Mouse (Mus musculus): Measurements from ENCODE around the gene 1110017D15Rik.
A peak's percentile ranks its signal among the peaks of the same experiment; 100 is the strongest.
"Not testable (repeated sequence)": the region's sequence is repeated elsewhere in the genome, so short reads cannot be mapped to it uniquely, and the experiment has no call there.

The 1110017D15Rik gene

GRCm38 (mm10) chr4:41480254-41480653 lies 36.9 kb downstream of the 1110017D15Rik start:
- peak; percentile 41; the same call in 1 of the 2 replicates for ATAC-seq (ENCODE audit: low TSS enrichment)

GRCm38 (mm10) chr4:41479456-41479804 lies 37.7 kb downstream of the 1110017D15Rik start:
- ATAC-seq (ENCODE audit: low TSS enrichment) = 0 out of 2 replicates have a peak, but pooled peaks have one; percentile 27

DNA sequence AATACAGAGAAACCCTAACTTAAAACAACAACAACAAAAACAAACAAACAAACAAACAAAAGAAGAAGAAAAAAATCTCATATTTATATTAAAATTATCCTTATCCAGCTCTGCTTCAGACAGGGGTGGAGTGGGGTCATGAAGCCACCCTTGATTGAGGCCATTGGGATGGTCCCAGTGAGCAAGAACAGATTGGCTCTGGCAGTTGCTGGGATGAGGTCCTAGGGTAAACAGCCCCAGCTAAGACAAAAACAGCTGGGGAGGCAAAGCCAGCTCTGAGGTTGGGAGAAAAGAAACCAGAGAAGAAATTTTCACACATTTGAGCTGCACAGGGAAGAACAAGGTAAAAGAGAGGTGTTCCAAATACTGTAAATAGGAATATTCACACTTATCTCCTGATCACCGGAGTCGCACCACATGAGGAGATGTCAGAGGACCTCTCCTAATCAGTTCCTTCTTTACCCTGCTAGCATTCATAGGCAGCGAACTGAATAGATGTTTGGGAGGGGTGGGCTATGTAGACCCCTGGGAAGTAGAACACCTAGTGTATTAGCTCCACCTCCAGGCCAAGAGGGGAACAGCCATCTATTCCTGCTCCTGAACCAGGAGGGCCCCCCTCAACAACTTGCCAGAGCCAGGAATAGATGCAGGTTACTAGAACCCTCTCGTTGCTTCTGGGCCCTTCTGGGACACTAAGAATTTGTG lies 38.2 kb downstream of the 1110017D15Rik start:
- ATAC-seq (ENCODE audit: low TSS enrichment) = no peak

DNA sequence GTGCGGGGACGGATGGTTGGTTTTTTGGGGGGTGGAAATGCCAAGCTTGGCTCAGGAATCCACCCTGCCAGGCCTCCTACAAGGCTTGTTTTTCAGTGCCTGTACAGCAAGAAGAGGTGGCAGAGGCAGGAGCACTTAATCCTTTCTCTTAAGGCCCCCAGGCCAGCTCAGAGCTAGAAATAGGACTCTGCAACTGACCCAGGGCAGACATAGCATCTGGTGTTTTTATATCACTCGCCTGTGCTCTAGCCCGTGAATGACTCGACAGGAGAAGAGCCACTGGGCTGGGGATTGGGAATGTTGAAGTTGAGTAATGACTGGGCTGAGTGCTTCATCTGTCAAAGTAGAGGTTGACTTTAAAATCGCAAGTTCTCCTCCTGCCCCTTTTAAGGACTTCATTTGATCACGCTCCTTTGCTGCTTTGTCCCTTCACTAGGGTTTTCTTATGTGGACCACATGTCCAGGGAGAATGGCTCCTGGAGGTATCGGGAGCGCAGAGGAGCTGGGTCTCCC lies 39.4 kb downstream of the 1110017D15Rik start:
- no peak for ATAC-seq (ENCODE audit: low TSS enrichment)

GRCm38 (mm10) chr4:41471384-41471689 lies 45.8 kb downstream of the 1110017D15Rik start:
- no peak for ATAC-seq (ENCODE audit: low TSS enrichment)

DNA sequence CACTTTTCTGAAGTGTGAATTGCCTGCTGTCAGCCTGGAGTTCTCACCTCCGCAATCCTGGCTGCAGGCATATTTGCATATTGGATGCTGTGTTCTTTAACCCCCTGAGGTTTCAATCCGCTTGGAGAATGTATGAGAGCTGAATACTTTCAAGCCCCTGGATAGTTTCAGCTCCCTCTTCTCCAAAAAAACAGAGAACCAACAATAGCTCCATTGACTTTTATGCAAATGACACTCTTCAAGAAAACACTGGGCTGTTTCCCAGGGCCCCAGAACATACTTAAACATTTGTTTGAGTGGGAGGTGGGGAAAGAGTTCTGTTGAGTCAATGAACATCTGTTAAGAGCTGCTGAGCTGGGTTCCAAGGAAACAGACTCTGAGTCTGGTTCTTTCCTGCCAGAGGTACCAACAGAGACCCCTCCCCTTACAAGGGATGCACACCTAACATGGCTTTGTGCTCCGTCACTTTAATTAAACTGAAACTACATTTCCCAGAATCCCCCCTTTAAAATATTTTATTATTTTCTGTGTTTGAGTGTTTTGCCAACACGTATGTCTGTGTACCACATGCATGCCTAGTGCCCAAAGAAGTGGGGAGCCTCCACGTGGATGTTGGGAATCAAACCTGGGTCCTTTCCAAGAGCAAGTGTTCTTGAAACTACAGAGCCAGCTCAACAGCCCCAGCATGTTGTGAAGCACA lies 46.3 kb downstream of the 1110017D15Rik start:
- ATAC-seq (ENCODE audit: low TSS enrichment) = peak; percentile 77

DNA sequence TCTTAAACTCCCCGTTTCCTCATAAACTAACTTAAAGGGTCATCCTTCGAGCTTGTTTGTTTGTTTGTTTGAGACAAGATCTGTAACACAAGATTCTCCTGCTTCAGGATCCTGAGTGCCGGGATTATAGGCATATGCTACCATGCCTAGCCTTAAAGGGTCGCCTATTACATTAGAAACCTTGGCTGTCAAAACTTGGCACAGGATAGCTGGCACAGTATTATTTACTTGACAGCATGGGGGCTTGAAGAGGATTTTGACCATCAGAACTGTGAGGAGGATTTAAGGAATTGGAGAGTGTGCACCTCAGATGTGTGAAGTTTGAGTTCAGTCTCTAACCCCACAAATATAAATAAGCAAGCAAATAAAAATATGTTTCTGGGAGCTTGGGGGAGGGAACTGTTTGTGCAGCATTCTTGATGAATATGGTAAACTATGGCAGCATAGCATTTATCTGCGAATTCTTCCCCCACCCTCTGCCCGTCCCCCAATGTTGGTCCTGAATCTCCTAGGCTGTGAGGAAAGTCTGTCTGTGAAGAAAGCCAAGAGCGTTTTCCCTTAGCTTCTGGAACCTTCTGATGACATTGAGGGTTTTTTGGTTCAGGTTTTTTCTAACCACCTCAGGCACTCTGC lies 47.0 kb downstream of the 1110017D15Rik start:
- no peak for ATAC-seq (ENCODE audit: low TSS enrichment)

DNA sequence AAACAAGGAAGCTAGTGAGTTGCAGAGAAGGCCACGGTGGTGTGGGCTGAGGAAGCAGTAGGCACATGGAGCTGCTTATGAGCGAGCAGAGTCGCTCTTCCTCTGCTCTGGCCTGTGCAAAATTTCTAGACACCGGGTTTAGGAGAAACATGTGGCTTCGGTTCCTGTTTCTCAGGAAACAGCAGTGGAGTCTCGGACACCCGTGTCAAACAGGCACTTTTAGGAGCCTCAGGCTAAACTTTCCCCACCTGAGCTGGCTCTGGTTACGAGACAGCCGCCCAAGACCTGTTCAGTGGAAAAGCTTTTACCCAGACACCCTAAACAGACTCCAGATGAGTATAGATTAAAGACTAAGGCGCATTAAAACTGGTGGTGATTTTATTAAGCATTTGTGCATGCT lies 47.9 kb downstream of the 1110017D15Rik start:
- ATAC-seq (ENCODE audit: low TSS enrichment) = no peak

DNA sequence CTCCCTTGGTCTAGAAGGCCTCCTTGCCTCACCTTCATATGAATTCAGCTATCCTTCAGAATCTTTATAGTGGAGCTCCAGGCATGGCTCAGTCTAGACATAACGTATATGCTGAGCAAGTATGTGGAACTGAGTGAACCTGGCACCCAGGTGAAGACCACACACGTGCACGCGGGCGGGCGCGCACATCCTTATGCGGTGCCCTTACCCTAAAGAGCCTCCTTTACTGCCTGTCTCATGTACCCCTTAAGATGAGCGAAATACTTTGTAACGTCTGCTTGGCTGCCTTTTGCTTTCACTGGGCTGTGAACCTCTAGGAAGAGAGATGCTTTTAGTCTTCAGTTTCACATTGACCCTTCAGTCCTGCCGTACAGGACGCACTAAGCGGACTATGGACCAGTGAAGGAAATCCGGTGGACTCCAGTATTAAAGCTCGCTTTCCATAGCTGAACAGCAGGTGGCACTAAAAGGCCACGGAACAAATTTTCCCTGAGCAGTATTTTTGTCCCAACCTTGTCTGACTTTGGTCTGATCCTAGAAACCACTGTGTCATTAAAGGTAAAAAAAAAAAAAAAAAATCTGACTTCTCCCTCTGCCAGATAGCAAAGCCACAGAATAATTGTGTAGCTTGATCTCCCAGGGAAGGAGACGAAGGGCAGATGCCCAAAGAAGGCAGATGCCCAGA lies 48.6 kb downstream of the 1110017D15Rik start:
- ATAC-seq (ENCODE audit: low TSS enrichment) = no peak

DNA sequence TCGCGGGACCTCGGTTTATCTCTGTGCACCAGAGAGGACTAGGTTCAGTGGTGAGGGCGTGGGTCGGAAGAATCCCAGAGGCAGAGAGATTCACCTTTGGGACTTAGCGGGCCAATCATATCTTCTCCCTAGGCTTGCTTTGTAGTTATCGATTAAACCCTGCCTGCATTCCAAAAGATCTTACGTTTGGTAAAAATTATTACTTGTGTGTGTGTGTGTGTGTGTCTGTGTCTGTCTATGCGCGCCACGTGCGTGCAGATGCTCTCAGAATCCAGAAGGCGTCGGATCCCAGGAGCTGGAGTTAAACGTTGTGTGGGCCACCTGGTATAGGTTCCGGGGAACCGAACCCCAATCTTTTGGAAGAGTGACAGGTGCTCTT lies 51.9 kb downstream of the 1110017D15Rik start:
- ATAC-seq (ENCODE audit: low TSS enrichment) = 0 out of 2 replicates have a peak, but pooled peaks have one; percentile 7

DNA sequence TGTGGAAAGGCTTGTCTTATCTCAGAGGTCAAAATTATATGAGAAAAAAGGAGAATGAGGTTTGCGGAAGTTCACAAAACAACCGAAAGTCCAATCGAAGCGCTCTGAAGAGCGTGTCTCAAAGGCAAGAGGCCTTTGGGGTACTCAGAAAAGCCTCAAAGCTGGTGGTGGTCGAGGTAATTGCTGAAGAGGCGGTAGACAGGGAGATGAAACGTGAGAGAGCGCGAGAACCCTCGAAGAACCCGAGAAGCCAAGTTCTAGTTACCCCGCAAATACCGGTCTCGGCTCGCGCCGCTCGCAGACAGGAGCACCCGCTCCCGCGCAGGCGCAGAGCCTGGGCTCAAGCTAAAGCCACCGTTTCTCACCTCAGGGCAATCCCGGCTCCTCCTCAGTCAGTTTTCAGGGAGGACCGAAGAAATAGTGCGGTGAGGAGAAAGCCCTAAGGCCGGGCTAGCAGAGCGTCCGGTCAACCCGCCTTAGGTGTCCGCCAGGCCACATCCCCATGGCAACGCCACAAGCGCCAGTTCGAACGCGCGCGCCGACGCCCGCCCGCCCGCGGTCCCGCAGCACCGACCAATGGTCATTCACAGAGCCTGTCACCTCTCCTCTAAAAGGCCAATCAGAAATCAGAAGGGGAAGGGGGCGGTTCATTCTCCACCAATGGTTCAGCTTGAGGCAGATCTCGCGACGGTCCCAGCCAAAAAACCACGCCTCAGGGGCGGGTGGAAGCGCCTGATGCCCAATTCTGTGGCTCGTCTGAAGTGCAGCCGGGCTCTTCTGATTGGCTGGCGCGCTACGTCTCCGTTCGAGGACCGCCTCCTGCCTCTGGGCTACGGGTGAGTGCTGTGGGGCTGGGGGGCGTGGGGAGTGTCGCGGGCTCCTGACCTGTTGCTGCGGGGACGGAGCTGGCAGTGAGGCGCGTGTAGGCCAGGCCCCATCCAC lies 52.5 kb downstream of the 1110017D15Rik start, which contains the start of the genes Kif24 and Nudt2:
Kif24 (minus strand) TSS at position 543 of the 942 bp plus-strand sequence.
Nudt2 (plus strand) TSS at position 807 of the 942 bp plus-strand sequence.
- ATAC-seq (ENCODE audit: low TSS enrichment) = peak; percentile 98

GRCm38 (mm10) chr4:41463051-41463738 lies 53.9 kb downstream of the 1110017D15Rik start:
- ATAC-seq (ENCODE audit: low TSS enrichment) = not testable (repeated sequence)

DNA sequence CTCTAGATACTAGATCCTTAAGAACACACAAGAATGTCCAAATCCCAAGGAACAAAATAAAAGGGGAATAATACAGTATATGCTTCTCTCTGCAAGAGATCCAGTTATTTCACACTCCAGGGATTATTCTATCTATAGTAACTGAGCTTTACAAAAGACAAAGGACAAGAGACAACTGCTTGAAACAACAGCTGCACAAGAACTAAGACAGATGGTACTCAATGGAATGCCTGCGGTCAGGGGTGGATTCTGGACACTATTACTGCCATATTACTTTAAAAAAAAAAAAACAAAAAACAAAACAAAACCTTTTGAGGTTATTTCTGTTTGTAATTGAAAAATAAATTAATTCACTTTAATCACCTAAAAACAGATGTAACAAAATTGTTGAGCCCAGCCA lies 56.4 kb downstream of the 1110017D15Rik start:
- no peak for ATAC-seq (ENCODE audit: low TSS enrichment)

Data from frontal cortex, adult (tissue).